Mouse (Mus musculus) kidney, postnatal 14 days (tissue): ENCODE results near the gene Rrp36.

Source experiments
- DNase-seq: peaks from one replicate; pipeline ENCODE4 v3.0.0; 2022; ENCODE audit warnings: mixed read lengths

Gene Rrp36

GRCm38 (mm10) chr17:46673850-46674529, at the start of gene Rrp36:
TSS of gene Rrp36 (minus strand) at chr17:46674352.
- DNase-seq = peak; percentile 94

DNA sequence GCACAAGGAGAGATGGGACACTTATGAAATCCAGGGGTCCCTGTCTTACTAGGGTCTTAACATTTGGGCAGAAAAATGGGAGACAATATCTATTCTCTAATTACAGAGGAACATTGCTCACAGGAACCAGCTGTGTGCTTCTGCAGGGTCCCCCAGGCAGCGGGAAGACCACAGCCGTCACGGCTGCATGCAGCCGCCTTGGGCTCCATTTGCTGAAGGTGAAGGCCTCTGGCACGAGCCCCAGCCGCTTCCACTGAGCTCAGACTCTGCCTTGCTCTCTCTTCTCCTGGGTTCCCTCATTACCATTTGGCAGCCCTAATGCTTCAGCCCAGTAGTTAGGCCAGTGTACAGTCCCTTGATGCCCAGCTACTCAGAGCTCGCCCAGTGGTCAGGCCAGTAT, 46.9 kb upstream of the Rrp36 start:
- DNase-seq = no peak

GRCm38 (mm10) chr17:46714756-46715481, 40.8 kb upstream of the Rrp36 start:
- DNase-seq = no peak

GRCm38 (mm10) chr17:46713849-46714248, 39.7 kb upstream of the Rrp36 start:
- no peak for DNase-seq

DNA sequence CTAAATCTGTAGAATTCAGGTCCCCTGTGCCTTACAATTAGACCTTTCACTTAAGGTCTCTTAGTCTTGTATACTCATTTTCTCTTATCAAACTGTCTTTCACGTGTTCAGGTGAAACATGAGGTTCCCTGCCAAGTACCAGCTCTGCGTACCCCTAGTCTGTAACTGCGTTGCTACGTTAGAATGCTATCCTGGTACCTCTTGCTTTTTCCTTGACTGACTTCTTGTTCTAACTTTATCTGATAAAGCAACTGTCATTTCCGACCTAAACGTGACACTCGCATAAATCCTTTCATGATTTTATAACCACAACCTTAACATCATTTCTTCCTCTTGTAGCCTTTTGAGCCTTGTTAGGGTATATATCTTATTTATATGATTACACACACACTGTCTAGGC, 38.3 kb upstream of the Rrp36 start:
- no peak for DNase-seq

GRCm38 (mm10) chr17:46711612-46712271, 37.6 kb upstream of the Rrp36 start:
- DNase-seq = peak; percentile 65

- peak; percentile 96 for DNase-seq
Observed at GRCm38 (mm10) chr17:46710959-46711597, 36.9 kb upstream of the Rrp36 start, which contains the start of gene Pex6. TSS of gene Pex6 (plus strand) at chr17:46711463.

DNA sequence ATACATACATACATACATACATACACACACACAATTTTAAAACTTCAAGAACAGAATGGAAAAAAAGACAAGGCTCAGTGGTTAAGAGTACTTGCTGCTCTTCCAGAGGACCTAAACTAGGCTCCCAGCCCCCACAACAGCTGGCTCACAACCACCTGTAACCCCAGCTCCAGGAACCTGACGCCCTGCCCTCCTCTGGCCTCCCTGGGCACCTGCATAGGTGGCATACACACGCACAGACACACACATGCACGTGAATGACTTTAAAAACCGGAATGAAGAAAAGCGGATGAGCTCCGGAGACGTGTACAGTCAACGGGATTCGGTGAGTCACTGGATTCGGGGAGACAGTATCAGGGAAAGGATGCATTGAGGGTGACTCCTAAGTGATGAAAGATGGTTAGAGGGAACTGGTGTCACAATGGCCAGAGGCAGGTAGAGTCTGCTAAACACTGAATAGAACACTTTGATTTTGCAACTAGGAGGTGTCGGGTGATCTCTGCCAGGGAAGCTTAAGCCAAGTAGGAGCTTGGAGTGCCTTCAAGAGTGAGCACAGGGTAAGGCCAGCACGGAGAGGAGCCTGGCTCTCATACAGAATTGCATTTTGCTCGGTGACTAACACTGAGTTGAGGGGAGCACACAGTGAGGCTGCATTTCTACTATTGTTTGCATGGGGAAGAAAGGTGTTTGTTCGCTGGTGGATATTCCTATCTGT, 32.4 kb upstream of the Rrp36 start:
- DNase-seq = no peak

DNA sequence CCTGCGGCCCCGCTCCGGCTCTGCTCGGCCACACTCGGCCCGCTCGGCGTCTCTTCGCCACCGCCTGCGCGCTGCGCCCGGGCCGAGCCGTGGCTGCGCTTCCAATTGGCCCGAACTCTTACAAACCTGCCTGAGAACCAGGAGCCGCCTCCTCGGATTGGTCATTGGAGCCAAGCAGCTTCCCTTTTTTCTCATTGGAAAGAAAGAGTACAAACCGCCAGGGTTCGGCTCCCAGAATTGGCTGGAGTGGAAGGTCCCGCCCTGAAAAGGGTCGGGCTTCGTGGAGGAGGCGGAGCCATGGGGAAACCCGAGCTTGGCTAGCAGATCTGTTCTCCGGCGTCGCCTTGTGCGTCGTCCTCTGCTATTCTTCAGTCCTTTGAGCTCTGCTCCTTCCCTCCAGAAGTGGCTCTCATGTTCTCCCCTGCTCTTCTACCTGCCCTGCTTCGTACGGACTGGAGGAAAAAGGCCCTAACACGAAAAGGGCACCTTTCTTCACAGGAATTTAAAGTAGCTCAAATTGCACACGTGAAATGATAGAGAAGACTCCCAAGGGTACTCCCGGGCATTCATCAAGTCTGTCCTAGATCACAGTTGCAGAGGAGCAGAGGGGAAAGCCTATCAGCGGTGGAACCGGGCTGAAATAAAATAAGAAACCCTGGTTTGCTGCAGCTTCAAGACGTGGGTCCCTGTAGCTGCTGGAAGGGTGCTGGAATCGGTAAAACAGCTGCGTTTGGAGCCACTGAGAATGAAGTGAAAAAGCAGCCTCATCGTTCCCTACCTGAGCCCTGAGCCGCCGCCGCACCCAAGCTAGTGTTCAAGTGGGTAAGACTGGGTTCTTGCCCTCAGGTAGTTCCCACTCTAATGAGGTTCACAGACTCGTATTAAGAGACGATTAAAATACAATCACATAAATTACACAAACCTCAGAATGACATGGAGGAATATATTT, 31.0 kb upstream of the Rrp36 start, which contains the start of gene Ppp2r5d:
Gene Ppp2r5d (minus strand): TSS at position 225 of the 949 bp plus-strand sequence.
- DNase-seq = peak; percentile 97

GRCm38 (mm10) chr17:46703971-46704886, 30.1 kb upstream of the Rrp36 start:
- no peak for DNase-seq

GRCm38 (mm10) chr17:46702506-46702905, 28.4 kb upstream of the Rrp36 start:
- no peak for DNase-seq

- DNase-seq = no peak
Observed at GRCm38 (mm10) chr17:46702100-46702499, 27.9 kb upstream of the Rrp36 start.

- DNase-seq = no peak
Observed at GRCm38 (mm10) chr17:46701489-46701888, 27.3 kb upstream of the Rrp36 start.

GRCm38 (mm10) chr17:46699912-46700311, 25.8 kb upstream of the Rrp36 start:
- DNase-seq = no peak

DNA sequence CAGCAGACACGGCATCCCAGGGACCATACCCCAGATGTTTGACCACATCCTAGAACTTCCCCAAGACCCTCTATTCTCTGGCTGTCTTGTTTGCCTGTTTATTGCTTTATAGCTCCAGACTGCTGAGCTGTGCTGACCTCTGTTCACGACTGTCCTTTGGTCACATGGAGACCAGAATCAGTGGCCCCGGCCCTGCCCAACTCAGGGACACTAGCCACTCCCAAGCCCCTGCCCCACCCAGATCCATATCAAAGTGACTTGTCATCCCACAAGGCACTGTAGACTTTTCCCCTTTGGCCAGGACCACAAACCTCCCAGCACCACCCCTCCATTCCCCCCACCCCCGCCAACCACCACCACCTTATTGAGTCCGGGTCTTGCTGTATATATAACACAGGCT, 25.1 kb upstream of the Rrp36 start:
- DNase-seq = no peak

- DNase-seq = no peak
Observed at GRCm38 (mm10) chr17:46698515-46698914, 24.4 kb upstream of the Rrp36 start.

- DNase-seq = no peak
Observed at GRCm38 (mm10) chr17:46694517-46695063, 20.4 kb upstream of the Rrp36 start.

DNA sequence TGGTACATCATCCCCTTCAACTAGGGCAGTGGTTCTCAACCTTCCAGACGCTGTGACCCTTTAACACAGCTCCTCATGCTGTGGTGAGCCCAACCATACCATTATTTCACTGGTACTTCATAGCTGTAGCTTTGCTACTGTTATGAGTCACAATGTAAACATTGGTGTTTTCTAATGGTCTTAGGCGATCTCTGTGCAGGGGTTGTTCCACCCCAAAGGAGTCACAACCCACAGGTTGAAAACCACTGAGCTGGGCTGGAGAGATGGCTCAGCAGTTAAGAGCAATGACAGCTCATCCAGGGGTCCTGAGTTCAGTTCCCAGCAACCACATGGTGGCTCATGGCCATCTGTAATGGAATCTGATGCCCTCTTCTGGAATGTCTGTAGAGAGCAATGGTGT, 17.2 kb upstream of the Rrp36 start:
- no peak for DNase-seq

DNA sequence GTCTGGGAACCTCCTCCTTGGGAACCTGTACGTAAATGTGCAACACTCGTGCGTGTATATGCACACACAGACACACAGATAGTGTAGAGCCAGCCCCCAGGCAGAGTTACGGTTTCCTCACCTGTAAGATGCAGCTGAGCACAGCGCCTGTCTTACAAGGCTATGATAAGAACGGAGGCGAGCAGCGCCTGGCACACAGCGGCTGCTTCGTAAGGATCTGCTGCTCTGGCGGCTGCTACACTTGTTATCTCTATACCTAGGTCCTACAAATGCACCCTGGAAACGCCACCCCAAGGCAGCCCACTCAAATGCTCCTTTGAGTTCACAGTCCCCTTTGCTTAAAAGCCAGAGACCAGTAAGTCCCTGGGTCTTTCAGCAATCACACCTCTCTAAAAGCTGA, 16.5 kb upstream of the Rrp36 start:
- DNase-seq = no peak

- DNase-seq = no peak
Observed at GRCm38 (mm10) chr17:46685913-46686312, 11.8 kb upstream of the Rrp36 start.
